Mouse (Mus musculus) ES-Bruce4 (cell line): ENCODE measurements around the gene Kcp. TPM values are rescaled to one million over a fixed set of nuclear protein-coding genes. Genes with fewer than 3 reads are reported as not detected.

Experiments
- H3K27ac ChIP-seq: 2 replicates; pipeline ENCODE4 v1.5.1; 2012; ENCODE audit warnings: low read length, inconsistent platforms; ENCODE audit not compliant: insufficient read depth
- H3K27me3 ChIP-seq: 2 replicates; pipeline ENCODE4 v1.6.1; 2012; ENCODE audit warnings: mild to moderate bottlenecking, low read length, inconsistent platforms; ENCODE audit not compliant: control insufficient read depth, poor library complexity, insufficient read depth, severe bottlenecking
- H3K36me3 ChIP-seq: 2 replicates; pipeline ENCODE4 v1.6.1; 2012; ENCODE audit warnings: inconsistent platforms, mild to moderate bottlenecking, low read length, moderate library complexity; ENCODE audit not compliant: control insufficient read depth, poor library complexity, insufficient read depth, severe bottlenecking
- H3K4me1 ChIP-seq: one replicate; pipeline ENCODE4 v1.8.1; 2011; ENCODE audit warnings: low read length; ENCODE audit not compliant: control insufficient read depth, insufficient read depth
- H3K4me3 ChIP-seq: 2 replicates; pipeline ENCODE4 v1.5.1; 2011; ENCODE audit warnings: low read depth, mild to moderate bottlenecking, low read length
- H3K9ac ChIP-seq: 2 replicates; pipeline ENCODE4 v1.6.1; 2012; ENCODE audit warnings: low read depth, mild to moderate bottlenecking, inconsistent platforms; ENCODE audit not compliant: poor library complexity, severe bottlenecking
- H3K9me3 ChIP-seq: replicated peaks from 2 replicates; pipeline ENCODE4 v1.6.1; 2012; ENCODE audit warnings: mild to moderate bottlenecking, low read length, inconsistent platforms; ENCODE audit not compliant: control insufficient read depth, poor library complexity, insufficient read depth, severe bottlenecking
- CTCF ChIP-seq: IDR thresholded peaks from one replicate; pipeline ENCODE4 v1.8.1; 2011; ENCODE audit warnings: low read depth, low read length
- EP300 ChIP-seq: IDR thresholded peaks from 2 replicates; pipeline ENCODE4 v1.6.1; 2011; ENCODE audit warnings: low read depth, low read length; ENCODE audit not compliant: insufficient read depth
- POLR2A ChIP-seq: IDR thresholded peaks from one replicate; pipeline ENCODE4 v1.8.1; 2011; ENCODE audit warnings: low read length; ENCODE audit not compliant: insufficient read depth
- polyA plus RNA-seq: library from polyadenylated mRNA; stranded (reverse); fragments of >200 nt; gene quantifications from 2 replicates; pipeline ENCODE4 v1.2.4, GENCODE M21; 2011; ENCODE audit warnings: low read depth; ENCODE audit not compliant: missing spikeins, insufficient read depth, insufficient read length

Gene Kcp
- polyA plus RNA-seq, 1 experiment = 1.9 TPM

- H3K9me3 ChIP-seq = peaks cover 6% of the 10 kb centered on the region
- no peak overlapping the region for H3K4me3 ChIP-seq
- no peak overlapping the region for H3K9ac ChIP-seq
- TF ChIP-seq POLR2A (no peak), CTCF (no peak), EP300 (no peak)
- H3K36me3 ChIP-seq = peaks cover 38% of the 10 kb centered on the region
- no peaks in the 10 kb centered on the region for H3K4me1 ChIP-seq
- H3K27me3 ChIP-seq = no peaks in the 10 kb centered on the region
- no peak overlapping the region; the same call in none of the 2 replicates for H3K27ac ChIP-seq
These were observed 33.2 kb upstream of the Kcp start for GRCm38 (mm10) chr6:29540956-29541355.

GRCm38 (mm10) chr6:29540223-29540622 lies 32.5 kb upstream of the Kcp start:
- Histone ChIP-seq H3K4me3 (no peak overlapping the region), H3K9ac (no peak overlapping the region), H3K27ac (no peak overlapping the region), H3K4me1 (no peaks in the 10 kb centered on the region), H3K9me3 (peaks cover 1% of the 10 kb centered on the region), H3K36me3 (peaks cover 32% of the 10 kb centered on the region), H3K27me3 (no peaks in the 10 kb centered on the region)
- TF ChIP-seq EP300 = no peak
- no peak for TF ChIP-seq POLR2A
- no peak for TF ChIP-seq CTCF

GRCm38 (mm10) chr6:29539502-29539901 lies 31.8 kb upstream of the Kcp start:
- Histone ChIP-seq H3K27ac (no peak overlapping the region), H3K36me3 (peaks cover 29% of the 10 kb centered on the region), H3K9me3 (no peaks in the 10 kb centered on the region), H3K4me3 (no peak overlapping the region), H3K9ac (no peak overlapping the region), H3K27me3 (no peaks in the 10 kb centered on the region), H3K4me1 (no peaks in the 10 kb centered on the region)
- TF ChIP-seq POLR2A (no peak), CTCF (no peak)

- TF ChIP-seq CTCF (no peak), POLR2A (no peak), EP300 (no peak)
- H3K27ac ChIP-seq = no peak overlapping the region
- H3K9ac ChIP-seq = no peak overlapping the region
- H3K4me3 ChIP-seq = no peak overlapping the region
- peaks cover 10% of the 10 kb centered on the region for H3K36me3 ChIP-seq
- H3K4me1 ChIP-seq = no peaks in the 10 kb centered on the region
- no peaks in the 10 kb centered on the region for H3K9me3 ChIP-seq
- H3K27me3 ChIP-seq = no peaks in the 10 kb centered on the region
These were observed 29.5 kb upstream of the Kcp start for GRCm38 (mm10) chr6:29537221-29537620.

- no peak overlapping the region for H3K9ac ChIP-seq
- no peaks in the 10 kb centered on the region for H3K4me1 ChIP-seq
- no peaks in the 10 kb centered on the region for H3K9me3 ChIP-seq
- no peak overlapping the region for H3K27ac ChIP-seq
- peaks cover 5% of the 10 kb centered on the region; the same call in 1 of the 2 replicates for H3K36me3 ChIP-seq
- no peak for TF ChIP-seq EP300
- TF ChIP-seq CTCF = no peak
- no peak for TF ChIP-seq POLR2A
- H3K4me3 ChIP-seq = no peak overlapping the region
- no peaks in the 10 kb centered on the region for H3K27me3 ChIP-seq
These were observed 29.0 kb upstream of the Kcp start for GRCm38 (mm10) chr6:29536651-29537193.

GRCm38 (mm10) chr6:29535316-29535715 lies 27.6 kb upstream of the Kcp start:
- TF ChIP-seq CTCF (no peak), POLR2A (no peak), EP300 (no peak)
- H3K9me3 ChIP-seq = no peaks in the 10 kb centered on the region
- no peaks in the 10 kb centered on the region for H3K27me3 ChIP-seq
- H3K4me3 ChIP-seq = no peak overlapping the region
- no peak overlapping the region for H3K27ac ChIP-seq
- H3K9ac ChIP-seq = no peak overlapping the region
- H3K36me3 ChIP-seq = no peaks in the 10 kb centered on the region
- H3K4me1 ChIP-seq = no peaks in the 10 kb centered on the region
